Mouse (Mus musculus) spleen, adult 2 months (tissue): ENCODE data around the gene Unc5b. TPM values are rescaled to one million over a fixed set of nuclear protein-coding genes. Genes with fewer than 3 reads are reported as not detected.
"Not testable (repeated sequence)": the region's sequence is repeated elsewhere in the genome, so short reads cannot be mapped to it uniquely, and the experiment has no call there.

Source experiments
- DNase-seq, 2 experiments: peaks; one replicate each; pipeline versions ENCODE4 v3.0.0 to v3.0.0-alpha.2; 2012 to 2021; ENCODE audit warnings: low spot score in 2 of 2, low read depth in 1 of 2
- H3K27ac ChIP-seq: fragments of 200-500 bp; 2 replicates; pipeline ENCODE4 v1.5.1; 2012; ENCODE audit warnings: low read length, inconsistent platforms; ENCODE audit not compliant: insufficient read depth
- H3K27me3 ChIP-seq: fragments of 200-500 bp; 2 replicates; pipeline ENCODE4 v1.6.1; 2012; ENCODE audit warnings: mild to moderate bottlenecking, moderate library complexity, low read length, inconsistent platforms; ENCODE audit not compliant: control insufficient read depth, insufficient read depth
- H3K36me3 ChIP-seq: fragments of 200-500 bp; 2 replicates; pipeline ENCODE4 v1.6.1; 2012; ENCODE audit warnings: mild to moderate bottlenecking, low read length, inconsistent platforms; ENCODE audit not compliant: control insufficient read depth, insufficient read depth
- H3K4me1 ChIP-seq: fragments of 200-500 bp; 2 replicates; pipeline ENCODE4 v1.6.1; 2011; ENCODE audit warnings: inconsistent platforms; ENCODE audit not compliant: control insufficient read depth, insufficient read depth, insufficient read length
- H3K4me3 ChIP-seq: fragments of 200-500 bp; 2 replicates; pipeline ENCODE4 v1.5.1; 2011; ENCODE audit warnings: mild to moderate bottlenecking, inconsistent platforms; ENCODE audit not compliant: insufficient read depth, insufficient read length; ENCODE audit errors: extremely low read depth
- CTCF ChIP-seq: fragments of 200-500 bp; IDR thresholded peaks from 2 replicates; pipeline ENCODE4 v1.5.1; 2011; ENCODE audit warnings: mild to moderate bottlenecking, inconsistent platforms; ENCODE audit not compliant: insufficient read depth, insufficient read length, insufficient replicate concordance; ENCODE audit errors: extremely low read depth
- POLR2A ChIP-seq: fragments of 200-500 bp; IDR thresholded peaks from 2 replicates; pipeline ENCODE4 v1.6.1; 2011; ENCODE audit warnings: low read depth, low read length, inconsistent platforms
- WGBS: fragments of 180-500 bp; shearing (Covaris S2); methylation state at CpG from one replicate; pipeline ENCODE4 v1.1.7; 2018; 5-methylcytosine and 5-hydroxymethylcytosine counted together
- polyA plus RNA-seq: library from polyadenylated mRNA; depleted of rRNA; stranded (reverse); fragments of >200 nt; gene quantifications from 2 replicates; pipeline ENCODE4 v1.2.3, GENCODE M21; 2012

Gene Unc5b
- polyA plus RNA-seq, 1 experiment, result 3.8 TPM

DNA sequence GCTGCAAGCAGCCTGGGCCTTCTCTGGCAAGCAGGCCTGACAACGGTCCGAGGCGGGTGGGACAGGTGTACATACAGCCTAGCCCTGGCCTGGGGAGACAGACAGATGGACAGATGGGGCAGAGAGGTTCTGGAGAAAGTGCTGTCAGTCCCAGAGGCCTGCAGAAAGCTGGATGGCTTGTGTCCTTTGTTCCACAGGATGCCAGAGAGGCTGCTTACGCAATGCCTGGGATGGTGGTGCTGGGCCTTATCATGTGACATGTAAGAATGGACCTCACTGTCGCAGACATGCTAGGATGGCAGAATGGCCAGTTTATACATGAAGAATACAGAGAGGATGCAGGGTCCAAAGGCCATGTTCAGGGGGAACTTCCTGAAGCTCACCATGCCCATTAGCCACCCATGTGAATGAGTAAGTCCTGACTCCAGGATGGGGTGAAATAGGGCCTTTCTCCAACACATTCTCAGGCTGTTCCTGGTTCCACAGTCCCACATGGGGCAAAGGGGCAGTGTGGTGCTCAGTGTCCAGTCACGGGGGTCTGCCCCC is 83.6 kb downstream of the Unc5b start:
- no peaks in the 10 kb centered on the region for H3K27me3 ChIP-seq
- no peak overlapping the region for H3K4me3 ChIP-seq
- TF ChIP-seq POLR2A, result no peak
- TF ChIP-seq CTCF, result no peak
- no peak overlapping the region for H3K27ac ChIP-seq
- no peak for DNase-seq
- H3K36me3 ChIP-seq, result peaks cover 3% of the 10 kb centered on the region; the same call in 1 of the 2 replicates
- WGBS, result 89% methylated on average over 6 of the region's 6 CpGs
- peaks cover 33% of the 10 kb centered on the region for H3K4me1 ChIP-seq

DNA sequence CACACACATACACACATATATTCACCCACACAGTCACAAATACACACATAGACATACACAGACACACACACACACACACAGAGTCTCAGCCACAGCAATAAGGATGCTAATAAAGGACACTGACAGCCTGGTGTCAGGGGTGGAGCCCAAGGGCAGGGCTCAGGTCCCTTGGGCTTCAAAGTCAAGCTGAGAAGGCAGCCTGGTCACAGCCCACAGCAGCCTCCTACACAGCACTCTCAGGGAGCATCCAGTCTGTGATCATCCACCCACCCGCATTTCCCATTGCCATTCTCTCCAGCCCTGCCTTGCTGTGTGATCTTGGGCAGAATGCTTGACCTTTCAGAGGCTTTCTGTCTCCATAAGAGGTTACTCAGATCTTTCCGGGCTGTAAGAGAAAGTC is 84.9 kb downstream of the Unc5b start:
- peak in 1 of 2 experiments; percentile 52 for DNase-seq
- Histone ChIP-seq H3K36me3 (peaks cover 3% of the 10 kb centered on the region; the same call in 1 of the 2 replicates), H3K4me1 (peaks cover 38% of the 10 kb centered on the region), H3K4me3 (no peak overlapping the region), H3K27me3 (no peaks in the 10 kb centered on the region), H3K27ac (peak overlapping the region; percentile 21)
- 54% methylated on average over 2 of the region's 2 CpGs for WGBS
- TF ChIP-seq CTCF (no peak), POLR2A (no peak)

DNA sequence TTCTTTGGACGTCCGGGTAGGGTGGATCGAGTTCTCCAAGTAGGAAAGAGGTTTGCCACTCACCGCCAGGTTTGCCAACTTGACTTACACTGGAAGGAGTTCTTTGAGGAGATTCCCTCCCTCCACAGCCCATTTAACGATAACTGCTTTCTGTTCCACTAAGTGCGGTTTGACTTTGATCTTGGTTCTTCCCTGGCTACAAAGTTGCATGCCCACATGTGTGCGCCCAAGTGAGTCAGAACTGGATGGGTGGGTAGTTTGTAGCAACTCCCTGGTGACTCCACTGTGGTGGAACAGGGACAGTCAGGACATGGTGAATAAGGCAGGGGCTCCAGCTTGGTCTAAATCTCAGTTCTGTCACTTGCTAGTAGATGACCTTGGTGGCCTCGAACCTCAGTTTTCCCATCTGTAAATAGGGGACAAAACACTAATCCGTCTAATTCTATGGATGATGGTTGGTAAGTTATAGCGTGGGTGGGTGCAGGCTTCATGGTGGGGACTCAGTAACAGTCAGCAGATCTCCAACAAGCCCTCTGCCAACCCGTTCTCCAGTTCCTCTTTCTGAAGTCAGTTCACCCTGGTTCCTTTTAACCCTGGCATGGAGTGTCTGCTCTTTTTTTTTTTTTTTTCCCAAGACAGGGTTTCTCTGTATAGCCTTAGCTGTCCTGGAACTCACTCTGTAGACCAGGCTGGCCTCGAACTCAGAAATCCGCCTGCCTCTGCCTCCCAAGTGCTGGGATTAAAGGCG is 86.7 kb downstream of the Unc5b start:
- Histone ChIP-seq H3K4me1 (peaks cover 48% of the 10 kb centered on the region), H3K27me3 (no peaks in the 10 kb centered on the region), H3K36me3 (0 out of 2 replicates have a peak, but pooled peaks cover 3% of the 10 kb centered on the region), H3K27ac (peak overlapping the region; percentile 64), H3K4me3 (no peak overlapping the region)
- DNase-seq, result no peak
- 47% methylated on average over 14 of the region's 14 CpGs for WGBS
- no peak for TF ChIP-seq CTCF
- no peak for TF ChIP-seq POLR2A

DNA sequence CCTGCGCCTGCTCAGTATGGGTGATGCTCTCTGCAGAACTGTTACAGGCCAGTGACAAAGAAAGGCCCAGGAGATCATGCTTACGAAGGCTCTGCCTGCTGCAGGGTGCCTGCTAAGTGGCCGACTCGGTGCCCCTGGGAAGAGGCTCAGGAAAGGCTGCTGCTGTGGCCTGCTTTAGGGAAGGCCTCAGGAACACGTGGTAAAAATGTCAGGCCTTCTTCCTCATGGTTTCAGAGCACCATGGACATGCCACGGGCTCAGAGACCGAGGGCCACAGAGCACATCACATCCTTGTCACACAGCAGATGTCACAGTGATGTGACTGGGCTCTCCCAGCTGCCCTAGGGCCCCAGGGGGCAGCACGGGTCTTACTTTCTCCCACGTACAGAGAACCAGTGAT is 87.7 kb downstream of the Unc5b start:
- Histone ChIP-seq H3K36me3 (0 out of 2 replicates have a peak, but pooled peaks cover 3% of the 10 kb centered on the region), H3K27me3 (no peaks in the 10 kb centered on the region), H3K4me3 (no peak overlapping the region), H3K4me1 (peaks cover 54% of the 10 kb centered on the region), H3K27ac (peak overlapping the region; percentile 47; the same call in 1 of the 2 replicates)
- TF ChIP-seq CTCF, result no peak
- no peak for TF ChIP-seq POLR2A
- 46% methylated on average over 9 of the region's 9 CpGs for WGBS
- no peak for DNase-seq

DNA sequence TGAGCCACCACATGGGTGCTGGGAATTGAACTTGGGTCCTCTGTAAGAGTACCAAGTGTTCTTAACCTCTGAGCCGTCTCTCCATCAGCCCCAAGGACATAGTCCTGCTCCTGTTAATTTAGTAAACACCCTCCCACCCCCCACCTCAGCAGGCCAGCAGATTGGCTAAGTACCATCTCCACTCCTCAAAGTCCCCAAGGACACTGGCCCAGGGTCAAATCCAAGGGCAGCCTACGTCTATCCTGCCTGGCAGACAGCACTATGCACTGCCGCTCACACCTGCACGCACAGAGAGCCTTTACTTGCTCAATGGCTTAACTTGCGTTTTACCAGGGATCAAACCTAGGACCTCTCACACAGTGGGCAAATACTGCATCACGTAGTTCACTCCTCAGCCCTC is 88.4 kb downstream of the Unc5b start:
- WGBS, result 84% methylated on average over 6 of the region's 6 CpGs
- no peak for DNase-seq
- TF ChIP-seq CTCF, result no peak
- TF ChIP-seq POLR2A, result no peak
- Histone ChIP-seq H3K36me3 (no peaks in the 10 kb centered on the region), H3K4me3 (no peak overlapping the region), H3K27ac (no peak overlapping the region), H3K27me3 (no peaks in the 10 kb centered on the region), H3K4me1 (peaks cover 57% of the 10 kb centered on the region)

DNA sequence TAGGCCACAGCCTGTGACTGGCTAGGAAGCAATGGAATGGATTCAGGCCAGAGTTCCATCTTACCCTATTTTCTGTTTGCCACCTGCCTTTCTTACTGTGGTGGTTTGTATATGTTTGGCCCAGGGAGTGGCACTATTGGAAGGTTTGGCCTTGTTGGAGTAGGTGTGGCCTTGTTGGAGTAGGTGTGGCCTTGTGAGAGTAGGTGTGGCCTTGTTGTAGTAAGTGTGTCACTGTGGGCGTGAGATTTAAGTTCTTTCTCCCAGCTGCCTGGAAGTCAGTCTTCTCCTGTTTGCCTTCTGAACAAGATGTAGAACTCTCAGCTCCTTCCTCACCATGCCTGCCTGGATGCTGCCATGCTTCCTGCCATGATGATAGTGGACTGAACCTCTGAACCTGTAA is 89.1 kb downstream of the Unc5b start:
- H3K36me3 ChIP-seq, H3K27me3 ChIP-seq, H3K4me3 ChIP-seq, DNase-seq, H3K27ac ChIP-seq: not testable (repeated sequence)
- 79% methylated on average over 1 of the region's 1 CpGs for WGBS
- H3K4me1 ChIP-seq, result peaks cover 59% of the 10 kb centered on the region

DNA sequence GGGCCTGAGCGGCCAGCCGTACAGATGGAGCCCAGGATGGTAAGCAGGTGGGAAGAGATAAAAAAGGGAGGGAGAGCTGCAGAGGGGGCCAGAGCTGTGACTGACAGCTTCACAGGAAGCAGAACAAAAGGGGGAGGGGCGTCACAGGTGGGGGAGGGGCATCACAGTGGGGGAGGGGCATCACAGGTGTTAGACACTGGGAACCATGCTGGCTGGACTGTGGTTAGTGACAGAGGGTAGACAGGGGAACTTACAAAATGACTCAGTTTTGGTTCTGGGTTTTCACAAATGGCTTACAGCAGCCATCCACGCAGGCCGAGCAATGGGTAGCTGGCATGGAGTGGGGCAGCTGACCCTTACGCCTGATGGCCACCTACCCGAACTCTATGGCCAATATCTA is 89.9 kb downstream of the Unc5b start:
- no peak for DNase-seq

More for the DNA sequence above, 89.9 kb downstream of the Unc5b start:
- Histone ChIP-seq H3K4me1 (peaks cover 52% of the 10 kb centered on the region), H3K27ac (peak overlapping the region; percentile 76), H3K4me3 (no peak overlapping the region), H3K36me3 (peaks cover 4% of the 10 kb centered on the region; the same call in 1 of the 2 replicates), H3K27me3 (no peaks in the 10 kb centered on the region)
- WGBS, result 52% methylated on average over 7 of the region's 7 CpGs
- TF ChIP-seq CTCF (no peak), POLR2A (no peak)
